Mouse (Mus musculus) testis, adult 2 months (tissue): ENCODE data around the gene Ndufs5.

Experiments
- CTCF ChIP-seq: fragments of 200-500 bp; IDR thresholded peaks from 2 replicates; pipeline ENCODE4 v1.5.1; 2012; ENCODE audit warnings: low read depth, mild to moderate bottlenecking, inconsistent platforms, low read length, moderate library complexity; ENCODE audit not compliant: control insufficient read depth, insufficient read depth, insufficient replicate concordance
- POLR2A ChIP-seq: fragments of 200-500 bp; IDR thresholded peaks from 2 replicates; pipeline ENCODE4 v1.6.1; 2012; ENCODE audit warnings: low read depth, mild to moderate bottlenecking, inconsistent platforms, low read length, moderate library complexity; ENCODE audit not compliant: control insufficient read depth

- TF ChIP-seq CTCF = peak; percentile 42; the same call in 1 of the 2 replicates
- TF ChIP-seq POLR2A = no peak
Observed at GRCm38 (mm10) chr4:123667260-123667867, 50.6 kb downstream of the Ndufs5 start.
